Mouse (Mus musculus) heart, postnatal 4 days (tissue): ENCODE results near the gene Plod1. TPM values are rescaled to one million over a fixed set of nuclear protein-coding genes. Genes with fewer than 3 reads are reported as not detected.

Source experiments
- DNase-seq: peaks from one replicate; pipeline ENCODE4 v3.0.0; 2021
- total RNA-seq, 2 experiments: library from RNA; stranded (reverse); gene quantifications; 2 replicates each; pipeline ENCODE4 v1.2.3; 2021

Plod1 gene
- 10 to 100 TPM; 80.9 to 82.5 TPM for total RNA-seq

GRCm38 (mm10) chr4:147936331-147936954 is at the start of gene Plod1:
Plod1 (minus strand) TSS chr4:147936767.
- peak; percentile 90 for DNase-seq

DNA sequence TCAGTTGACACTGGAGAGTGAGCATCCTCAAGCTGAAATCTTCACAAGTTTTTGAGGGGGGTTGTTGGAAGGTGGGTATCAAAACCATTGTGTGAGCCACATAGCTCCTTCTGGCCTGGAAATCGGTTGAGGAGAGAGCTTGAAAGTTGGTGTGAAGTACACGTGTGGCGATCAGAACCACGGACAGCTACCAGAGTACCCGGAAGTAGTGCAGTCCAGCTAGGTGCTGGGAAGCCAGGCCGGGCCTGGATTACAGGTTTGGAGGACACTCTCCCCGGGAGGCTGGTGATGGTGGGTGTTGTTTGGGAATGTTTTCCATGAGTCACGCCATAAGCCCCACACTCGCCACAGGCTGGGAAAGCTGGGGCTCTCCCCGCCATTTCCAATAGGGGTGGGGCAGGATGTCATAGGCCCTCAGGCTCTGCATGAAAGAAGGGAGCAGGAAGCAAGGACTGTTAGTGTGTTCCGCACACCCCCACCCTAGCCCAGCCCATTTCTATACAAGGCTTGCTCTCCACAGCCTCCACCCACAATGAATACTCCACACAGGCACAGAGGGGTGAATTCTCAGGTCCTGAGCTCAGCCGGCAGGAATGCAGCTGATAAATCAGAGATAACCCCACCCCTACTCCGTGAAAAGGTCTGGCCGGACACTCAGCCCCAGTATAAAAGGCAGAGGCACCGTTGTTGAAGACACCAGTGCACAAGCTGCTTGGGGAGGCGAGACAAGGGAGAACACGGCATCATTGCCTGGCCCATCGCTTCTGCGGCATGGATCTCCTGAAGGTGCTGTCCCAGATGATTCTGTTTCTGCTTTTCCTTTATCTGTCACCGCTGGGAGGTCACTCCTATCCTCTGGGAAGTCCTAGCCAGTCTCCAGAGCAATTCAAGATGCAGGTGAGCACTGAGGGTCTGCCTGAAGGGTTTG is 48.9 kb upstream of the Plod1 start, which contains the start of gene Nppb:
Gene Nppb (plus strand): TSS at position 584 of the 928 bp plus-strand sequence.
- DNase-seq: peak; percentile 80

DNA sequence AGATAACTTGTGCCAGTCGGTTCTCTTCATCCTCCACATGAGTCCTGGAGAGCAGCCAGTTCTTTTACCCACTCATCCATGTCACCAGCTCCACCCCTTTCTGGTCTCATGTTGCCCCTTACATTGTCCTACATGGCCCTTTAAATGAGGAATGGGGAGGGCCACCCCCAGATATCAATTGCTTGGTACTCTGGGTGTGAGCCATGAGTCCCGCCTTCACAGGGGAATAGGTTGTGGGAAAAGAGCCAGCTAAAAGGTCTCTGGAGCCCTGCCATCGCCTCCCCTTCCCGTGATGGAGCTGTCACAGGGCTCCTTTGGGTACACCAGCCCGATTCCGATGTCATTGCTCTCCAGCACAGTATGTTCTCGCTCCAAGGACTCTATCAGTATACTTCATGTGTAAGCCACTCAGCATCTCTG is 42.9 kb upstream of the Plod1 start:
- peak; percentile 79 for DNase-seq

DNA sequence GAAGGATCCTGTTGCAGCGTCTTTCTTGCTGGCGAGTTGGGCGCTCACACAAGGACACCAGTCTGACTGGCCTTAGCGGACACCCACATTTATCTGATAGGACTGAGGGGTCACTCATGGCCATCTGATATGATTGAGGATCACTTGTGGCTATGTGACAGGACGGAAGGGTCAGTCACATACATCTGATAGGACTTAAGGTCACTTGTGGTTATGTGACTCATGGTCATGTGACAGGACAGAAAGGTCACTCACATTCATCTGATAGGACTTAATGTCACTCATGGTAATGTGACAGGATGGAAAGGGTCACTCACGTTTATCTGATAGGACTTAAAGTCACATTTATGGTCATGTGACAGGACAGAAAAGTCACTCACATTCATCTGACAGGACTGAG is 41.8 kb upstream of the Plod1 start:
- no peak for DNase-seq

DNA sequence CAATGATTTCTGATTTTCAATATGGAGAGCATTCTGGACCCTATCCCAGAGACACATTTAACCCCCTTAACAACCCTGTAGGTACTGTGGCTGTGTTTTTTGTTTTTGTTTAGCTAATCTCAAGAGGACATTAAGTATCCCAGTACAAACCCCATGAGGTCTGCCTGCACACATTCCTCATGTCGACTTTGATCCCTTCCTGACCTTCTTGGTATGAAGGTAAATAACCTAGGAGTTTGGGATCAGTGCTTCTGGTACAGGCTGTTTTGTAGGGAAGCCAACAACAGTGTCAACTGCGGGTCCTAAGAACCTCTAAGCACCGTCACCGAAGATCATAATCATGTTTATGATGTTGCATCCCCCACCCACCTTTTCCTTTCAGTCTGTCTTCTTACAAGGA is 41.2 kb upstream of the Plod1 start:
- no peak for DNase-seq

- no peak for DNase-seq
Observed at GRCm38 (mm10) chr4:147976237-147976636, 39.7 kb upstream of the Plod1 start.

DNA sequence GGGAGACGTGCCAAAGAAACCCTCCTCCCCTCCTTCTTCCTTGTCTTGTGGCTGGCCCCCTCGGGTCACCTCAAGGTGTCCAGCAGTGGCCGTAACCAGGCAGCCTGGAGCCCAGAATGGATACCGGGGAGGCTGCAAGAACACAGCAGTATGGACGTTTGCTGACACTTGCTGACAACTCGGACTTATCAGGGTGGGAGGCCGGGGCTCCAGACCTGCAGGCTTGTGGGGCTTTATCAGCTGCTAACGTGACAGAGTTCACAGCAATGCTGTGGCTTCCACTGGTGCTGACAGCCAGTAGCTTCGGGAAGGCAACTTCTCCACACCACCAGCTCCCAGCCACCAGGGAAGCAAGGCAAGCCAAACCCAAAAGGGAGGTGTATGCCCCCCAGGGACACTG is 32.8 kb upstream of the Plod1 start:
- DNase-seq: peak; percentile 69

GRCm38 (mm10) chr4:147968816-147969215 is 32.2 kb upstream of the Plod1 start:
- peak; percentile 35 for DNase-seq

- peak; percentile 62 for DNase-seq
Observed at GRCm38 (mm10) chr4:147965712-147966111, 29.1 kb upstream of the Plod1 start.

DNA sequence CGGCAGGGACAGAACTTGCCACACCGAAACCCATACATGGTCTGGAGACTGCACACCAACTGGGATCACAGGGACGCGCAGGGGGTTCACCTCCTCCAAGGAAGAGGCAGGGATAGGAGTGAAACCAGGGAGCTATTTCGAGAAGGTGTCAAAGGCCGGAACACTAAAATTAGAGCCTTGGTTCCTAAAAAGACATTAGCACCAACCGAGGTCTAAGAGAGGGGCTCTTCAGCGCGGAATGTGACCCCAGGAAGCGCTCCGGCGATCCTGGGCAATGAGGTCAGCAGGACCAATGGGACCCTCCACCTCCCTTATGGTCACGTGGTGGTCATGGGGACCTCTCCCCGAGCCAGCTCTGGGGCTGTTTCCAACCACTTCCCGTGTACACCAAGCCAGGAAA is 27.1 kb upstream of the Plod1 start:
- DNase-seq: peak; percentile 69

- peak; percentile 57 for DNase-seq
Observed at GRCm38 (mm10) chr4:147962781-147963180, 26.2 kb upstream of the Plod1 start.

DNA sequence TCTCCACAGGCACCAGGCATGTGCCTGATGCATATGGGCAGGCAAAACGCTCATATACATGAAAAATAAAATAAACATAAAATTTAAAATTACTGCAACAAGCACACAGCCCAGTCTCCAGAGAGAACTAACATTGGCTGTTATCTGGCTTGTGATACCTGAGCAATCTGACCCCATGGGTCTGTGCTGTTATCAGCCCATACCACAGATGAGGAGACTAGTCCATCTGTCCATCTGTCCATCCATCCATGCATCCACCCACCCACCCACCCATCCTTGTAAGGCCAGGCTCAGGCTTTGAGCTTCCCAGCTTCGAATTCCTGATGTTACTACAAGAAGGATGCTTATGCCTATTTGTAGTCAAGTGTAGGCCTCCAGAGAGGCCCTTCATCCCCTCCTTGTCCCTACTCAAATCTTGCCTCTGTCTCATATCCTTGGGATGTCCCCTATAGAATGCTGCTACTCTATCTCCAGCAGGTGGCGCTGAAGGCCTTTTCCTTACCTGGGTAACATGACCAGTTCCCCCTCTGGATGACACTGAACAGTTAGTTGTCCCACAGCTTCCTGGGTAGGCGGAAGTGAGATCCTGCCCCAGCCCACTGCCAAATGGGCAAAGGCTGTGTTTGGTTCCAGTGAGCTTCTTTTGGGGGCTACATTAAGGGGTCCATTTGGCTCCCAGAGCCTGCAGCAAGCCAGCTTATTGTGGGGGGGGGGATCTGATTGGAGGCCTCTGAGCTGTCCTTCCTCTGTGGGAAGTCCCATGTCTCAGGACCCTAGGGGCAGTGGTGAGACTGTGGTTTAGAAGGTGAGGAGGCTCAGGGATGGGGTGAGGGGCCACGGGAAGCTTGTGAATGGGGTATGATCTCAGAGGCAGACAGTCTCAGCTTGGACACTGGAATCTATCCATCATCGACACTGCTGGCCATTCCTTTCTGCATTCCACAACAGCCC is 23.6 kb upstream of the Plod1 start:
- DNase-seq: peak; percentile 85

DNA sequence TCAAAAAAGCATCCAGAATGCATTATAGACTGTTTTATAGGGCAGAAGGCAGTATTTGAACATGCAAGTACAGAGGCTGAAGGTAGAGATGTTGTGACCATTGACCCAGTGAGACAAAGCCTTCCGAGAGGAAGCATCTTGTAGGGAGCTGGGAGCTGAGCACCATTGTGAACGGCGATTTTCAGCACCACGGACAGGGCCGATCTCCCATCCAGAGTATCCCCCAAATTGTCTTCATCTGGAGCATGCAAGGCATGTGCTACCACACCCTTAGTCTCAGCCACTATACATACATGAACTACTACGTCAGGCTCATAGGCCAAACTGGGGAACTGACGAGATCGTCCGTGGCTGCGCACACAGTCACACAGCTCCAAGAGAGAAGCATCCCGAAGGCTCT is 20.6 kb upstream of the Plod1 start:
- DNase-seq: peak; percentile 55

- peak; percentile 57 for DNase-seq
Observed at GRCm38 (mm10) chr4:147953590-147953989, 17.0 kb upstream of the Plod1 start.

DNA sequence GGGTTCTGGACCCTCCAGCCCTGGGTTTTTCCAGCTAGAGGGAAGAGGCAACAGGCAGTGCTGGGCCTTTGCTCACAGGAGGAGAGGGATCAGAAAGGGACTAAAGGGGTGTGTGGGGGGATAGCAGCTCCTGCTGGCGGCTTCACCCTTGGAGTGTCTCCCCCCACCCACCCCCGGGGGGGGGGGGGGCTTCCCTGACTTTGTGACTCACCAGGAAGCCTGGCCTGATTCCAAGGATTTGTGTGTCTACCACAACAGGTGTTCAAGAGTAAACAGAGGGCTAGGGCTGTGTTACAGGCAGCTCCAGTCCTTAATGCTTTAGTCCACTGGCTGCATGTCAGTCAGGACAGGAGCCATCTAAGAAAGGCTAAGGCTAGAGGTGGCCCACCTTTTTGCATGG is 10.9 kb upstream of the Plod1 start:
- DNase-seq: no peak

- DNase-seq: no peak
Observed at GRCm38 (mm10) chr4:147943005-147943404, 6.4 kb upstream of the Plod1 start.

GRCm38 (mm10) chr4:147941045-147942020 is 4.8 kb upstream of the Plod1 start:
- DNase-seq: no peak

DNA sequence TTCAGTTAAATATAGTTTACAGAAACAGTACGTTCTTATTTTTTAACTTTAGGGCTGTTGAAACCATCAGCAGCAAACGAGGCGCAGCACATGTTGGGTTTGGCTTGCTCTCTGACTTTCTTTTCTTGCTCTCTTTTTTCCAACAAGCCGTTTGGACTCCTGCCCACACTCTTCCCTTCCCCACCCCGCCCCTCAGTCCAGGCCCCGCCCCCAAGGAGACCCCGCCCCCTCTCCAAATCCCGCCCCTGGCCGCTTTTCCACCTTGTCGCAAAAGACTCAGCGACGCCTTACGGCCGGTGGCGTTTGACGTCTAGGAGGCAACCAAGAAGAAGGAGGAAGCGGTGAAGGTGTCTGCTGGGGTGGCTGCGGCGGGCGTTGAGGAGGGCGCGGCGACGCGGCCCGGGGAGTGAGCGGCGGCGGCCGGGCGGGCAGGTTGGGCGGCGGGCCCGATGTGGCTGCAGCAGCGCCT is 4.0 kb upstream of the Plod1 start, which contains the start of gene 2510039O18Rik:
Gene 2510039O18Rik (plus strand): TSS at position 320 of the 469 bp plus-strand sequence.
- peak; percentile 90 for DNase-seq

- DNase-seq: no peak
Observed at GRCm38 (mm10) chr4:147940111-147940510, 3.5 kb upstream of the Plod1 start.

DNA sequence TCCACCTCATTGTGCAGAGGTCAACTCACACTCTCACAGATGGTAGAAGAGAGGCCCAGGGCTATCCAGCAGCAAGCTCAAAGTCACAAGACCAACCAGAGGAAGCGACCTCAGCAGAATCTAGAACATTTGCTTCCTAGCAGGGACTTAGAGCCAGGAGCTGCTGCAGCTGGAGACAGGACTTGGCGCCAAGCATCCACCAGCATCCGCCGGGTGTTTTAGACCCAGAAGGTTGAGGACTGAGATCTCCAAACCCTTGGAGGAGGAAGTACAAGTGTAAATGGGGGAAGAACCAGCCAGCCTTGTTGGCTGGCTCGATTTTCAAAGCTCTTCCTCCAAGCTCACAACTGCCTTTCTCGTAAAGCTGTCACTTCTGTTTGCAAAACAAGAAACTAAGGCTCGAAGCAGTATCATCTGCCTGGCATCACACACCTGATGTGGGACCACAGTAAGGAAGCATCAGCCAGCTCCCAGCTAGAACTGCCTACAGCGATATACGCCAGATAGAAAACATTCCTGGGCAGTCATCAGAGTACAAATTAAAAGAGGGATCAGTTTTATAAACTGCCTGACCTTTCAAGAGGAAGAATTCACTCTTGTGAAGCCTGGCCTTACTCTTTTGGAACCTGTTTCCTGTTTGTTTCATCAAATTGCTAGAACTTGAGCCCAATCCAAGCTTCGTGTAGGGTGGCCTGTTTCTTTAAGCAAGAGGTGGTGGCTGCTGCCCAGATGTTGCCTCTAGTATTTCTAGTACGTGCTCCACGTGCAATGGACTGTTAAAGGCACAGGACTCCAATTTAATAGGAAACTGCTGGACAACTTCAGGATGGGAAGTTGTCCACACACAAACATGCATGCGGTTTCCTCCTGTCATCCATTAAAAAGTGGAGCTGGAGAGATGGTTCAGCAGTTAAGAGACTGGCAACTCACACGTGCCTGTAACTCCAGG is 1.9 kb upstream of the Plod1 start:
- DNase-seq: peak; percentile 61
